Mouse (Mus musculus): ENCODE measurements around the gene Pitpnm2. TPM values are rescaled to one million over a fixed set of nuclear protein-coding genes. Genes with fewer than 3 reads are reported as not detected.

Pitpnm2 gene
- total and polyA plus RNA-seq, 3 experiments, result 37.7 to 40.1 (median 40.1) TPM

GRCm38 (mm10) chr5:124287616-124288247 is 38.2 kb upstream of the Pitpnm2 start:
- Histone ChIP-seq H3K79me2 (replicated peaks; ENCODE audit: control insufficient read depth, insufficient read depth, low read length) (no peaks in the 10 kb centered on the region), H3K27me3 (ENCODE audit: control insufficient read depth, insufficient read depth, low read length) (no peaks in the 10 kb centered on the region), H3K27ac (no peak overlapping the region), H3K9ac (ENCODE audit: low read depth, low read length) (no peak overlapping the region), H3K4me3 (no peak overlapping the region), H3K4me1 (ENCODE audit: control insufficient read depth, insufficient read depth, low read length) (no peaks in the 10 kb centered on the region), H3K36me3 (ENCODE audit: control insufficient read depth, insufficient read depth, low read length) (no peaks in the 10 kb centered on the region)
- 96% methylated on average over 6 of the region's 6 CpGs for WGBS
- peak; percentile 32 for TF ChIP-seq CTCF (IDR thresholded peaks at IDR 0.05)
- no peak for TF ChIP-seq POLR2A (IDR thresholded peaks at IDR 0.05; ENCODE audit: insufficient read depth, low read depth, low read length)
- no peak for TF ChIP-seq EP300 (IDR thresholded peaks at IDR 0.05; ENCODE audit: insufficient read depth, low read depth, low read length)
- no peak for DNase-seq
- intact Hi-C loops (cut with DNase I), result no loop called here

GRCm38 (mm10) chr5:124284330-124284729 is 34.8 kb upstream of the Pitpnm2 start:
- Histone ChIP-seq H3K9ac (ENCODE audit: low read depth, low read length) (no peak overlapping the region), H3K4me3 (no peak overlapping the region), H3K4me1 (ENCODE audit: control insufficient read depth, insufficient read depth, low read length) (no peaks in the 10 kb centered on the region), H3K79me2 (replicated peaks; ENCODE audit: control insufficient read depth, insufficient read depth, low read length) (no peaks in the 10 kb centered on the region), H3K36me3 (ENCODE audit: control insufficient read depth, insufficient read depth, low read length) (no peaks in the 10 kb centered on the region), H3K27me3 (ENCODE audit: control insufficient read depth, insufficient read depth, low read length) (no peaks in the 10 kb centered on the region), H3K27ac (no peak overlapping the region)
- peak in 1 of 2 experiments; percentile 10 for DNase-seq
- intact Hi-C loops (cut with DNase I), result loop anchor here (1.0 kb wide), 1 partner anchor 122 kb away; no protein-coding TSS in a partner anchor
- 68% methylated on average over 3 of the region's 3 CpGs for WGBS
- no peak for TF ChIP-seq EP300 (IDR thresholded peaks at IDR 0.05; ENCODE audit: insufficient read depth, low read depth, low read length)
- TF ChIP-seq POLR2A (IDR thresholded peaks at IDR 0.05; ENCODE audit: insufficient read depth, low read depth, low read length), result no peak
- TF ChIP-seq CTCF (IDR thresholded peaks at IDR 0.05), result peak; percentile 54

GRCm38 (mm10) chr5:124282854-124283253 is 33.3 kb upstream of the Pitpnm2 start:
- intact Hi-C loops (cut with DNase I), result no loop called here
- Histone ChIP-seq H3K9ac (ENCODE audit: low read depth, low read length) (no peak overlapping the region), H3K4me3 (no peak overlapping the region), H3K27ac (no peak overlapping the region), H3K4me1 (ENCODE audit: control insufficient read depth, insufficient read depth, low read length) (no peaks in the 10 kb centered on the region), H3K27me3 (ENCODE audit: control insufficient read depth, insufficient read depth, low read length) (no peaks in the 10 kb centered on the region), H3K79me2 (replicated peaks; ENCODE audit: control insufficient read depth, insufficient read depth, low read length) (no peaks in the 10 kb centered on the region), H3K36me3 (ENCODE audit: control insufficient read depth, insufficient read depth, low read length) (no peaks in the 10 kb centered on the region)
- 72% methylated on average over 2 of the region's 2 CpGs for WGBS
- TF ChIP-seq EP300 (IDR thresholded peaks at IDR 0.05; ENCODE audit: insufficient read depth, low read depth, low read length) (no peak), CTCF (IDR thresholded peaks at IDR 0.05) (no peak), POLR2A (IDR thresholded peaks at IDR 0.05; ENCODE audit: insufficient read depth, low read depth, low read length) (no peak)
- no peak for DNase-seq

GRCm38 (mm10) chr5:124270226-124270625 is 20.7 kb upstream of the Pitpnm2 start:
- Histone ChIP-seq H3K9ac (ENCODE audit: low read depth, low read length) (no peak overlapping the region), H3K36me3 (ENCODE audit: control insufficient read depth, insufficient read depth, low read length) (no peaks in the 10 kb centered on the region), H3K4me3 (no peak overlapping the region), H3K27ac (no peak overlapping the region), H3K4me1 (ENCODE audit: control insufficient read depth, insufficient read depth, low read length) (peaks cover 4% of the 10 kb centered on the region), H3K79me2 (replicated peaks; ENCODE audit: control insufficient read depth, insufficient read depth, low read length) (no peaks in the 10 kb centered on the region), H3K27me3 (ENCODE audit: control insufficient read depth, insufficient read depth, low read length) (no peaks in the 10 kb centered on the region)
- no peak for TF ChIP-seq EP300 (IDR thresholded peaks at IDR 0.05; ENCODE audit: insufficient read depth, low read depth, low read length)
- no peak for TF ChIP-seq POLR2A (IDR thresholded peaks at IDR 0.05; ENCODE audit: insufficient read depth, low read depth, low read length)
- TF ChIP-seq CTCF (IDR thresholded peaks at IDR 0.05), result no peak
- 94% methylated on average over 5 of the region's 5 CpGs for WGBS
- DNase-seq, result no peak
- intact Hi-C loops (cut with DNase I), result no loop called here

GRCm38 (mm10) chr5:124269661-124270060 is 20.1 kb upstream of the Pitpnm2 start:
- peaks cover 4% of the 10 kb centered on the region for H3K4me1 ChIP-seq (ENCODE audit: control insufficient read depth, insufficient read depth, low read length)
- no peak overlapping the region for H3K27ac ChIP-seq
- H3K4me3 ChIP-seq, result no peak overlapping the region
- no peaks in the 10 kb centered on the region for H3K36me3 ChIP-seq (ENCODE audit: control insufficient read depth, insufficient read depth, low read length)
- no peaks in the 10 kb centered on the region for H3K27me3 ChIP-seq (ENCODE audit: control insufficient read depth, insufficient read depth, low read length)
- WGBS, result 79% methylated on average over 11 of the region's 11 CpGs
- intact Hi-C loops (cut with DNase I), result loop anchor here (10.0 kb wide), 1 partner anchor 325 kb away; no protein-coding TSS in a partner anchor
- H3K79me2 ChIP-seq (replicated peaks; ENCODE audit: control insufficient read depth, insufficient read depth, low read length), result no peaks in the 10 kb centered on the region
- TF ChIP-seq EP300 (IDR thresholded peaks at IDR 0.05; ENCODE audit: insufficient read depth, low read depth, low read length) (no peak), CTCF (IDR thresholded peaks at IDR 0.05) (no peak), POLR2A (IDR thresholded peaks at IDR 0.05; ENCODE audit: insufficient read depth, low read depth, low read length) (no peak)
- DNase-seq, result no peak
- H3K9ac ChIP-seq (ENCODE audit: low read depth, low read length), result no peak overlapping the region

- no peak overlapping the region for H3K4me3 ChIP-seq
- no peaks in the 10 kb centered on the region for H3K27me3 ChIP-seq (ENCODE audit: control insufficient read depth, insufficient read depth, low read length)
- peaks cover 4% of the 10 kb centered on the region for H3K4me1 ChIP-seq (ENCODE audit: control insufficient read depth, insufficient read depth, low read length)
- H3K79me2 ChIP-seq (replicated peaks; ENCODE audit: control insufficient read depth, insufficient read depth, low read length), result no peaks in the 10 kb centered on the region
- no peaks in the 10 kb centered on the region for H3K36me3 ChIP-seq (ENCODE audit: control insufficient read depth, insufficient read depth, low read length)
- intact Hi-C loops (cut with DNase I), result loop anchor here (10.0 kb wide), 1 partner anchor 323 kb away; no protein-coding TSS in a partner anchor
- TF ChIP-seq POLR2A (IDR thresholded peaks at IDR 0.05; ENCODE audit: insufficient read depth, low read depth, low read length) (no peak), EP300 (IDR thresholded peaks at IDR 0.05; ENCODE audit: insufficient read depth, low read depth, low read length) (no peak), CTCF (IDR thresholded peaks at IDR 0.05) (no peak)
- 35% methylated on average over 6 of the region's 6 CpGs for WGBS
- no peak overlapping the region for H3K9ac ChIP-seq (ENCODE audit: low read depth, low read length)
- DNase-seq, result no peak
- no peak overlapping the region for H3K27ac ChIP-seq
Observed at GRCm38 (mm10) chr5:124267652-124268051, 18.1 kb upstream of the Pitpnm2 start.
